Mouse (Mus musculus) small intestine, adult 2 months (tissue): ENCODE data around the gene Gm45623. TPM values are rescaled to one million over a fixed set of nuclear protein-coding genes. Genes with fewer than 3 reads are reported as not detected.

Source experiments
- H3K27ac ChIP-seq: fragments of 200-500 bp; 2 replicates; pipeline ENCODE4 v1.5.1; 2012; ENCODE audit warnings: low read depth, low read length, control low read depth, inconsistent platforms; ENCODE audit not compliant: insufficient read depth
- H3K27me3 ChIP-seq: fragments of 200-500 bp; 2 replicates; pipeline ENCODE4 v1.6.1; 2012; ENCODE audit warnings: mild to moderate bottlenecking, moderate library complexity, low read length, inconsistent platforms; ENCODE audit not compliant: control insufficient read depth, insufficient read depth
- H3K36me3 ChIP-seq: fragments of 200-500 bp; 2 replicates; pipeline ENCODE4 v1.6.1; 2012; ENCODE audit warnings: mild to moderate bottlenecking, low read length, control low read depth, inconsistent platforms; ENCODE audit not compliant: control insufficient read depth, insufficient read depth
- H3K4me1 ChIP-seq: fragments of 200-500 bp; 2 replicates; pipeline ENCODE4 v1.6.1; 2012; ENCODE audit warnings: low read length, inconsistent platforms, mixed read lengths; ENCODE audit not compliant: control insufficient read depth, insufficient read depth, insufficient read length
- H3K4me3 ChIP-seq: fragments of 200-500 bp; 2 replicates; pipeline ENCODE4 v1.5.1; 2012; ENCODE audit warnings: low read depth, mild to moderate bottlenecking, control low read depth, inconsistent platforms, low read length, moderate library complexity
- CTCF ChIP-seq: fragments of 200-500 bp; IDR thresholded peaks from 2 replicates; pipeline ENCODE4 v1.5.1; 2012; ENCODE audit warnings: low read depth, mild to moderate bottlenecking, control low read depth, inconsistent platforms, low read length, moderate library complexity, mixed read lengths; ENCODE audit not compliant: insufficient replicate concordance, insufficient read length; ENCODE audit errors: extremely low read depth
- POLR2A ChIP-seq: fragments of 200-500 bp; IDR thresholded peaks from 2 replicates; pipeline ENCODE4 v1.6.1; 2012; ENCODE audit warnings: low read depth, mild to moderate bottlenecking, control low read depth, inconsistent platforms, low read length, moderate library complexity
- WGBS: fragments of 180-500 bp; shearing (Covaris S2); methylation state at CpG from one replicate; pipeline ENCODE4 v1.1.7; 2018; 5-methylcytosine and 5-hydroxymethylcytosine counted together
- polyA plus RNA-seq: library from polyadenylated mRNA; depleted of rRNA; stranded (reverse); fragments of >200 nt; gene quantifications from 2 replicates; pipeline ENCODE4 v1.2.3, GENCODE M21; 2012; rRNA removed

The Gm45623 gene
- polyA plus RNA-seq, 1 experiment, result 0.23 TPM

DNA sequence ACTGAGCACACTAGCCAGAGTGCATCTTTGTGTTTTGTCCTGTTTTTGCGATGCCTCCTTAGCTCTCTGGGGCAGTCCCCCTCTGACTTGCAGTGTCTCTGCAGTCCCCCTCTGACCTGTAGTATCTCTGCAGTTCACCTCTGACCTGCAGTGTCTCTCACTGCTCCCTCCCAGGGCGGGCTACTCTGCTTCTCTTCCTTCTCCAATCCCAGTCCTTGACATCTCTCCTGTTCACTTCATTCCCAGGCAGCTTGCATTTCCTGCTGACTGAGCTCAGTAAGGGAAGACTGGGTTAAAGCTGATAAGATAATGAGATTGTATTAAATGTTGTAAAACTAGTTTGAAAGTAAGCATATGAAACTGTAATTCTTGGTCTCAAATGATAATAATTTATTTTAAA, 43.0 kb downstream of the Gm45623 start:
- no peak for TF ChIP-seq CTCF
- no peak for TF ChIP-seq POLR2A
- WGBS, result 29% methylated on average over 2 of the region's 2 CpGs
- Histone ChIP-seq H3K27me3 (no peaks in the 10 kb centered on the region), H3K36me3 (no peaks in the 10 kb centered on the region), H3K4me3 (no peak overlapping the region), H3K27ac (no peak overlapping the region), H3K4me1 (peaks cover 10% of the 10 kb centered on the region; the same call in 1 of the 2 replicates)

DNA sequence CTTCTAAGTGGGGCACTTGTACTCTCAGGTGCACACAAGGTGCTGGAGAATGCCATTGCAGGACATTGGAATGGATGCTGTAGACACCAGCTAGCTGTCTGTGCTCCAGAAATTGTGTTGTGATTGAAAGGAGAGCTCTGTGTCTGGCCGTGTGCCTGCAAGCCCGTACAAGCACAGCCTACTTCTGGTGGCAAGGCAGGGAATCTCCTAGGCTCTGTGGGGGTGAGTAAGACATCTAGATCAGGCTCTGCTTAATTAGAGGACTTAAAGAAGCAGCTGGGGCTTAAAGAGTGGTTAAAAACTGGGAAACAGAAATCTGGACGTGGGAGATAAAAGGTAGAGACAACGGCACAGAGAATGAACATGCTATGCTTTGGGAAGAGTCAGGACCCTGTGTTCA, 46.0 kb downstream of the Gm45623 start:
- peaks cover 24% of the 10 kb centered on the region; the same call in 1 of the 2 replicates for H3K4me1 ChIP-seq
- no peaks in the 10 kb centered on the region for H3K27me3 ChIP-seq
- no peak overlapping the region for H3K4me3 ChIP-seq
- 68% methylated on average over 4 of the region's 4 CpGs for WGBS
- no peak overlapping the region for H3K27ac ChIP-seq
- TF ChIP-seq CTCF, result no peak
- no peak for TF ChIP-seq POLR2A
- H3K36me3 ChIP-seq, result no peaks in the 10 kb centered on the region

DNA sequence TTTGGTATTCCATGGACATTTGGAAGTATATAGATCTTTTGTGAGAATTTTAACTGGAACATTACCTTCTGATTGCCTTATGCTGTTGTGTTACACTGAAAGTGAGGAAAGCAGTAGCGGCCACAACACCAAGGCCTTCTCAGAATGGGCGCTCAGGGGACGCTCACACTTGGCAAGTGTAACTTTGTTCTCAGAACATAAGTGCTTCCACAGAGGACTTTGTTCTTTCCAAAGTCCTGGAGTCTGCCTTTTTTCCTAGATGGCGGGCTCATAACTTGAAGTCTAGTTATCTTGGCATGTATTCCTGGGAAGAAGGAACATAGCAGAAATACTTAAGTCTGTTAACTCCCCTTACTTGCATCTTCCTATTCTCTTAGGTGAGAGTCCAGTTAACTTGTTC, 46.5 kb downstream of the Gm45623 start:
- TF ChIP-seq CTCF (no peak), POLR2A (no peak)
- 27% methylated on average over 4 of the region's 4 CpGs for WGBS
- H3K4me1 ChIP-seq, result peaks cover 27% of the 10 kb centered on the region
- no peaks in the 10 kb centered on the region for H3K36me3 ChIP-seq
- H3K4me3 ChIP-seq, result no peak overlapping the region
- no peaks in the 10 kb centered on the region for H3K27me3 ChIP-seq
- no peak overlapping the region for H3K27ac ChIP-seq

DNA sequence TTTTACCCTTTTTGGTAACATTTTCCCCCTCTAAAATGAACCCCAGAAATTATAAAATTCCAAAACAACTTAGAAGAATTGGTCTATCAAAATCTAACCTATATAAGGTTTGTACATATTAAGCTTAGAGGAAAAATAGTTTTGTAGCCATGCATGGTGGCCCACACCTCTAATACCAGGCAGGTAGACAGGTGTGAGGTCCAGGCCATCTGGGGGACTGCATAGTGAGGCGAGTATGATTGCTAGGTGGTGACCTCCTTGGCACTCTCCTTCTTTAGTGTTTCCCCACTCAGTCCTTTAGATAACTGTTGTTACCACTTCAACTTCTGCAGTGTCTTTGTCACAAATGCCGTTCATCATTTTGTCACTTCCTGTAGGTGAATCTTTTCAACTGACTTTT, 49.0 kb downstream of the Gm45623 start:
- H3K4me3 ChIP-seq, result no peak overlapping the region
- H3K27ac ChIP-seq, result no peak overlapping the region
- no peaks in the 10 kb centered on the region for H3K36me3 ChIP-seq
- peaks cover 23% of the 10 kb centered on the region for H3K4me1 ChIP-seq
- TF ChIP-seq POLR2A (no peak), CTCF (no peak)
- no peaks in the 10 kb centered on the region for H3K27me3 ChIP-seq
- WGBS, result 72% methylated on average over 2 of the region's 2 CpGs

DNA sequence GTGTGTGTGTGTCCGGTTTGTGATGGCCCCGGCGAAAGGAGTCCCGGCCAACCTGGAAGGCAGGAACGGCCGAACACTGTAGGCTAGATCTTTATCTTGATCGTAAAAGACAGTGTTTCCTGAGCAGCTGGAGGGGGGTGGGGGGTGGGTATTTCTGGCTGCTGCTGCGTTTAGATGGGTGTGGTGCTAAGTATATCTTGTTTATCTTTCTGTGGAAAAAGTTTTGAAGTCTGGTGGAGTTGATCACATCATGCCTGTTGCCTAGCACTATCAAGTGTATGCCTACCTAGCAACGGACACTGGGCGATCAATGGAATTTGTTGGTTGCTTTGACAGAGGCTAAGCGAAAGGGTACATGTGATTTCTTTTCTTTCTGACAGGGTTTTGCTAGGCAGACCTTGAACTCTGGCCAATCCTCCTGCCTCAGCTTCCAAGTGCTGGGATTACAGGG, 49.7 kb downstream of the Gm45623 start:
- Histone ChIP-seq H3K27me3 (no peaks in the 10 kb centered on the region), H3K4me3 (peak overlapping the region; percentile 76), H3K4me1 (peaks cover 23% of the 10 kb centered on the region), H3K27ac (peak overlapping the region; percentile 85), H3K36me3 (no peaks in the 10 kb centered on the region)
- TF ChIP-seq POLR2A, result no peak
- no peak for TF ChIP-seq CTCF
- WGBS, result under 1% methylated on average over 11 of the region's 11 CpGs

DNA sequence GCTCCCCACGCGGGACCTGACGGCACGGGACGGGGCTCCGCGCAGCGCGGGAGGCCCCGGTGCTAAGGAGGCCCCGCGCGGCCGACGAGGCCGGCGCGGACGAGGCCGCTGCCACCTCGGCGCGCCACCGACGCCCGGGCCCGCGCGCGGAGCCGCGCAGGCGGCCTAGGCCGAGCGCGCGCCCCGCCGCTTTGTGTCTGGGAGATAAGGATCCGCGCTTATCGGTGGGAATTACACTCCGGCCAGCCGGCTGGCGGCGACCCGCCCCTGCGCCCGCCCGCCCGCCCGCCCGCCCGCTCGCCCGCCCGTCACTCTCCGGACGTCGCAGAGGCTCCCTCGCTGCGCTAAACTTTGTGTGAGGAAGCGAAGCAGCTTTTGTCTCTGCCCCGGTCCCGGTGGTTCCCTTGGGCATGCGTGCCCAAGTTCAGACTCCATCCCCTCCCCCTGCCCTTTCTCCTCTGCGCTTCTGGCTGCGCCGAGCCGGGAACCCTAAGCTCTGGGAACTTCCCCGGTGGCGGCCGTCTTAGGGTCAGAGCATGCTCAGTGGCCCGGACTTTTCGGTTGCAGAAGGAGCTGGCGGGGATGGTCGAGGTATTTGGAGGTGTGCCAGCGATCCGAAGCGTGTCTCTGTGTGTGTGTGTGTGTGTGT, 50.3 kb downstream of the Gm45623 start:
- no peaks in the 10 kb centered on the region for H3K36me3 ChIP-seq
- H3K4me3 ChIP-seq, result peak overlapping the region; percentile 76
- TF ChIP-seq CTCF (no peak), POLR2A (peak; percentile 40; the same call in 1 of the 2 replicates)
- no peaks in the 10 kb centered on the region for H3K27me3 ChIP-seq
- under 1% methylated on average over 80 of the region's 80 CpGs for WGBS
- H3K27ac ChIP-seq, result peak overlapping the region; percentile 85
- peaks cover 23% of the 10 kb centered on the region for H3K4me1 ChIP-seq

DNA sequence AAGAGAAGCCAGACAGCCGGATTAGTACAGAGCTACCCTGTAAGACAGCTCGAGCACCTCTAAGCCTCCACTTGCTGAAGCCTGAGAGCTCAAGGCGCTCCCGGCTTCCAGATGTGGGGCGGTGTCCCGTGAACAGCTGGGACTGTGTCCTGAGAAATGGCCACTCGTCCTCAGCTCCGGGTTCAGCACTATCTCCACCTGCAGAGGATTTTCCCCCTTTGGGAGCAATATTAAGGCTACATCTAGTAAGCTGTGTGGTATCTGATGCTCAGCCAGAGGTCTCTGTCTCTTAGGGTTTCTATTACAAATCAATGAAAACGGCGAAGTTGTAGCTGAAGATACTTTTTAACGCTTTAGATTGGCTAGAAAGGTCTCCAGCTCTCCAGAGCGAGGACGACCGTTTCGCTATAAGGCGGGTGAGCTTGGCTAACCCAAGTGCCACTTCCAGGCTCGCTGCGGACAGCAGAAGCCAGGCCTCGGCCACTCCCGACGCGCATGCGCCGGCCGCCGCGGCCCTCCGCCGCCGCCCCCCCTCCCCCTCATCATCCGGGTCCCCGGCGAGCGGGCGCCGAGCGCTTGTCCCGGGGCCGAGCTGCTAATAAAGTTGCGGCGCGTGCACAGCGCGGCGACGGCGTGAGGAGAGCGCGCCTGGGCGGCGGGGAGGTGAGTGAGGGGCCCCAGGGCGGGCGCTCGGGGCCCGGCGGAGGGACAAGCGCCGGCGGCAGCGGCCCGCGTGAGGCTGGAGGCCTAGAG, 51.0 kb downstream of the Gm45623 start, which contains the start of gene Smad5:
Gene Smad5, plus strand, starts transcription at position 542 of the 753 bp plus-strand sequence.
- H3K27ac ChIP-seq, result peak within 1 kb of the TSS; percentile 85

More for the DNA sequence above, 51.0 kb downstream of the Gm45623 start, which contains the start of gene Smad5:
- TF ChIP-seq CTCF, result no peak
- TF ChIP-seq POLR2A, result peak; percentile 65; the same call in 1 of the 2 replicates
- Histone ChIP-seq H3K4me3 (peak within 1 kb of the TSS; percentile 76), H3K4me1 (peaks cover 20% of the 10 kb centered on the region), H3K27me3 (no peaks in the 10 kb centered on the region), H3K36me3 (no peaks in the 10 kb centered on the region)
- 3% methylated on average over 62 of the region's 62 CpGs for WGBS

Other genes starting within 250 kb of the Gm45623 start
- gene Fbxl21, start 231.4 kb downstream of the Gm45623 start, polyA plus RNA-seq, result 0.60 and 2.2 TPM in 2 replicates
- gene Lect2, start 205.3 kb downstream of the Gm45623 start, polyA plus RNA-seq, result 2.5 TPM in 1 of 2 replicates, not detected in the other
- gene Tgfbi, start 144.3 kb downstream of the Gm45623 start, polyA plus RNA-seq, result 67.9 and 221 TPM in 2 replicates
- 2.7 and 6.3 TPM in 2 replicates for gene Smad5, start 50.8 kb downstream of the Gm45623 start, polyA plus RNA-seq
- 0.18 and 0.27 TPM in 2 replicates for gene Trpc7, start 142.2 kb upstream of the Gm45623 start, polyA plus RNA-seq